Mouse (Mus musculus): Measurements from ENCODE around the gene Mta2. TPM values are rescaled to one million over a fixed set of nuclear protein-coding genes. Genes with fewer than 3 reads are reported as not detected.

The Mta2 gene
- polyA plus RNA-seq, 1 experiment: 19.8 TPM

- DNase-seq: no peak
- Histone ChIP-seq H3K36me3 (ENCODE audit: control insufficient read depth, insufficient read depth, low read length) (peaks cover 6% of the 10 kb centered on the region), H3K4me3 (ENCODE audit: insufficient read depth, low read depth, low read length) (no peak overlapping the region), H3K27me3 (replicated peaks; ENCODE audit: control insufficient read depth, insufficient read depth, low read length) (no peaks in the 10 kb centered on the region), H3K27ac (ENCODE audit: insufficient read depth, low read depth, low read length) (no peak overlapping the region), H3K4me1 (ENCODE audit: control insufficient read depth, insufficient read depth, low read length) (peaks cover 6% of the 10 kb centered on the region; the same call in 1 of the 2 replicates)
- 92% methylated on average over 9 of the region's 9 CpGs for WGBS
- TF ChIP-seq CTCF (conservative IDR thresholded peaks at IDR 0.05; ENCODE audit: insufficient read depth, insufficient read length, low read depth, low read length): no peak
- TF ChIP-seq POLR2A (IDR thresholded peaks at IDR 0.05; ENCODE audit: low read depth, low read length): no peak
These were observed 10.6 kb downstream of the Mta2 start for GRCm38 (mm10) chr19:8952241-8952640.

GRCm38 (mm10) chr19:8953135-8954039 is 11.7 kb downstream of the Mta2 start, which contains the start of gene Tut1:
Gene Tut1, plus strand, starts transcription at chr19:8953847.
- no peak within 1 kb of the TSS for H3K27ac ChIP-seq (ENCODE audit: insufficient read depth, low read depth, low read length)
- 2% methylated on average over 46 of the region's 46 CpGs for WGBS
- no peaks in the 10 kb centered on the region for H3K27me3 ChIP-seq (replicated peaks; ENCODE audit: control insufficient read depth, insufficient read depth, low read length)
- peaks cover 6% of the 10 kb centered on the region; the same call in 1 of the 2 replicates for H3K4me1 ChIP-seq (ENCODE audit: control insufficient read depth, insufficient read depth, low read length)
- H3K4me3 ChIP-seq (ENCODE audit: insufficient read depth, low read depth, low read length): peak within 1 kb of the TSS; percentile 64
- peaks cover 2% of the 10 kb centered on the region for H3K36me3 ChIP-seq (ENCODE audit: control insufficient read depth, insufficient read depth, low read length)
- TF ChIP-seq CTCF (conservative IDR thresholded peaks at IDR 0.05; ENCODE audit: insufficient read depth, insufficient read length, low read depth, low read length) (no peak), POLR2A (IDR thresholded peaks at IDR 0.05; ENCODE audit: low read depth, low read length) (peak; percentile 51)
- DNase-seq: peak; percentile 98

- 3% methylated on average over 9 of the region's 9 CpGs for WGBS
- Histone ChIP-seq H3K27ac (ENCODE audit: insufficient read depth, low read depth, low read length) (no peak overlapping the region), H3K4me1 (ENCODE audit: control insufficient read depth, insufficient read depth, low read length) (peaks cover 6% of the 10 kb centered on the region; the same call in 1 of the 2 replicates), H3K27me3 (replicated peaks; ENCODE audit: control insufficient read depth, insufficient read depth, low read length) (no peaks in the 10 kb centered on the region), H3K4me3 (ENCODE audit: insufficient read depth, low read depth, low read length) (peak overlapping the region; percentile 64), H3K36me3 (ENCODE audit: control insufficient read depth, insufficient read depth, low read length) (peaks cover 2% of the 10 kb centered on the region; the same call in 1 of the 2 replicates)
- no peak for TF ChIP-seq CTCF (conservative IDR thresholded peaks at IDR 0.05; ENCODE audit: insufficient read depth, insufficient read length, low read depth, low read length)
- no peak for TF ChIP-seq POLR2A (IDR thresholded peaks at IDR 0.05; ENCODE audit: low read depth, low read length)
- DNase-seq: no peak
These were observed 12.5 kb downstream of the Mta2 start for GRCm38 (mm10) chr19:8954171-8954570.

- TF ChIP-seq POLR2A (IDR thresholded peaks at IDR 0.05; ENCODE audit: low read depth, low read length) (no peak), CTCF (conservative IDR thresholded peaks at IDR 0.05; ENCODE audit: insufficient read depth, insufficient read length, low read depth, low read length) (no peak)
- peak; percentile 66 for DNase-seq
- H3K27me3 ChIP-seq (replicated peaks; ENCODE audit: control insufficient read depth, insufficient read depth, low read length): no peaks in the 10 kb centered on the region
- WGBS: 57% methylated on average over 2 of the region's 2 CpGs
- no peak overlapping the region for H3K27ac ChIP-seq (ENCODE audit: insufficient read depth, low read depth, low read length)
- peaks cover 4% of the 10 kb centered on the region; the same call in 1 of the 2 replicates for H3K4me1 ChIP-seq (ENCODE audit: control insufficient read depth, insufficient read depth, low read length)
- peaks cover 1% of the 10 kb centered on the region; the same call in 1 of the 2 replicates for H3K36me3 ChIP-seq (ENCODE audit: control insufficient read depth, insufficient read depth, low read length)
- no peak overlapping the region for H3K4me3 ChIP-seq (ENCODE audit: insufficient read depth, low read depth, low read length)
These were observed 20.6 kb downstream of the Mta2 start for GRCm38 (mm10) chr19:8962256-8962655.

- TF ChIP-seq POLR2A (IDR thresholded peaks at IDR 0.05; ENCODE audit: low read depth, low read length): no peak
- no peak for TF ChIP-seq CTCF (conservative IDR thresholded peaks at IDR 0.05; ENCODE audit: insufficient read depth, insufficient read length, low read depth, low read length)
- 74% methylated on average over 11 of the region's 11 CpGs for WGBS
- H3K27me3 ChIP-seq (replicated peaks; ENCODE audit: control insufficient read depth, insufficient read depth, low read length): no peaks in the 10 kb centered on the region
- H3K36me3 ChIP-seq (ENCODE audit: control insufficient read depth, insufficient read depth, low read length): peaks cover 1% of the 10 kb centered on the region; the same call in 1 of the 2 replicates
- no peak for DNase-seq
- no peak overlapping the region for H3K4me3 ChIP-seq (ENCODE audit: insufficient read depth, low read depth, low read length)
- H3K4me1 ChIP-seq (ENCODE audit: control insufficient read depth, insufficient read depth, low read length): peaks cover 4% of the 10 kb centered on the region; the same call in 1 of the 2 replicates
- H3K27ac ChIP-seq (ENCODE audit: insufficient read depth, low read depth, low read length): no peak overlapping the region
These were observed 23.4 kb downstream of the Mta2 start for GRCm38 (mm10) chr19:8965075-8965474.

GRCm38 (mm10) chr19:8965771-8966170 is 24.1 kb downstream of the Mta2 start:
- TF ChIP-seq POLR2A (IDR thresholded peaks at IDR 0.05; ENCODE audit: low read depth, low read length): no peak
- no peak for TF ChIP-seq CTCF (conservative IDR thresholded peaks at IDR 0.05; ENCODE audit: insufficient read depth, insufficient read length, low read depth, low read length)

GRCm38 (mm10) chr19:8966198-8966589 is 24.5 kb downstream of the Mta2 start:
- Histone ChIP-seq H3K27ac (ENCODE audit: insufficient read depth, low read depth, low read length) (peak overlapping the region; percentile 87), H3K4me3 (ENCODE audit: insufficient read depth, low read depth, low read length) (peak overlapping the region; percentile 59), H3K27me3 (replicated peaks; ENCODE audit: control insufficient read depth, insufficient read depth, low read length) (no peaks in the 10 kb centered on the region), H3K4me1 (ENCODE audit: control insufficient read depth, insufficient read depth, low read length) (peaks cover 4% of the 10 kb centered on the region; the same call in 1 of the 2 replicates), H3K36me3 (ENCODE audit: control insufficient read depth, insufficient read depth, low read length) (peaks cover 2% of the 10 kb centered on the region; the same call in 1 of the 2 replicates)
- no peak for TF ChIP-seq CTCF (conservative IDR thresholded peaks at IDR 0.05; ENCODE audit: insufficient read depth, insufficient read length, low read depth, low read length)
- TF ChIP-seq POLR2A (IDR thresholded peaks at IDR 0.05; ENCODE audit: low read depth, low read length): no peak
- no peak for DNase-seq
- WGBS: 10% methylated on average over 5 of the region's 5 CpGs

More at GRCm38 (mm10) chr19:8965771-8966170, 24.1 kb downstream of the Mta2 start:
- peaks cover 4% of the 10 kb centered on the region; the same call in 1 of the 2 replicates for H3K4me1 ChIP-seq (ENCODE audit: control insufficient read depth, insufficient read depth, low read length)
- no peak overlapping the region for H3K4me3 ChIP-seq (ENCODE audit: insufficient read depth, low read depth, low read length)
- no peak overlapping the region for H3K27ac ChIP-seq (ENCODE audit: insufficient read depth, low read depth, low read length)
- no peaks in the 10 kb centered on the region for H3K27me3 ChIP-seq (replicated peaks; ENCODE audit: control insufficient read depth, insufficient read depth, low read length)
- H3K36me3 ChIP-seq (ENCODE audit: control insufficient read depth, insufficient read depth, low read length): peaks cover 2% of the 10 kb centered on the region; the same call in 1 of the 2 replicates
- WGBS: 53% methylated on average over 8 of the region's 8 CpGs
- no peak for DNase-seq
